Mouse (Mus musculus) limb, embryonic 14.5 days (tissue): ENCODE measurements at regions not wholly inside any gene's neighbourhood (a gene's known extent, or its start where the extent isn't known, plus 50 kb on each side); places are given as distances from the start of the nearest gene placed in this dataset.

Experiments
- ATAC-seq: fragments of 200-750 bp; cut with Nextera tagmentation; 2 replicates; pipeline ENCODE4 v1.8.0; 2017; ENCODE audit warnings: low read depth, moderate number of reproducible peaks, moderate TSS enrichment; ENCODE audit not compliant: low FRiP score
- DNase-seq: peaks from one replicate; pipeline ENCODE4 v3.0.0-alpha.2; 2015; ENCODE audit warnings: low spot score
- H3K27ac ChIP-seq: fragments of 300-500 bp; sonication (generic); replicated peaks from 2 replicates; pipeline ENCODE4 v1.5.1; 2014; ENCODE audit warnings: low read depth, mild to moderate bottlenecking, low read length, moderate library complexity, mixed read lengths
- H3K27me3 ChIP-seq: fragments of 300-500 bp; sonication (generic); 2 replicates; pipeline ENCODE4 v1.6.1; 2014; ENCODE audit warnings: low read length, mixed read lengths; ENCODE audit not compliant: control insufficient read depth, insufficient read depth
- H3K36me3 ChIP-seq: fragments of 300-500 bp; sonication (generic); 2 replicates; pipeline ENCODE4 v1.6.1; 2014; ENCODE audit warnings: mild to moderate bottlenecking, low read length, moderate library complexity, mixed read lengths; ENCODE audit not compliant: control insufficient read depth, insufficient read depth
- H3K4me1 ChIP-seq: fragments of 300-500 bp; sonication (generic); 2 replicates; pipeline ENCODE4 v1.6.1; 2014; ENCODE audit warnings: antibody characterized with exemption, low read length, mixed read lengths; ENCODE audit not compliant: control insufficient read depth, insufficient read depth
- H3K4me2 ChIP-seq: fragments of 300-500 bp; sonication (generic); replicated peaks from 2 replicates; pipeline ENCODE4 v1.6.1; 2014; ENCODE audit warnings: low read depth, mild to moderate bottlenecking, low read length, moderate library complexity; ENCODE audit not compliant: severe bottlenecking
- H3K4me3 ChIP-seq: fragments of 300-500 bp; sonication (generic); replicated peaks from 2 replicates; pipeline ENCODE4 v1.5.1; 2014; ENCODE audit warnings: low read length
- H3K9ac ChIP-seq: fragments of 300-500 bp; sonication (generic); 2 replicates; pipeline ENCODE4 v1.6.1; 2014; ENCODE audit warnings: mild to moderate bottlenecking, low read depth, low read length, moderate library complexity; ENCODE audit not compliant: severe bottlenecking
- H3K9me3 ChIP-seq: fragments of 300-500 bp; sonication (generic); 2 replicates; pipeline ENCODE4 v1.6.1; 2016; ENCODE audit warnings: low read length; ENCODE audit not compliant: control insufficient read depth
- POLR2A ChIP-seq: fragments of 200-500 bp; IDR thresholded peaks from 2 replicates; pipeline ENCODE4 v1.8.0; 2012; ENCODE audit warnings: inconsistent platforms, mild to moderate bottlenecking, moderate library complexity, borderline replicate concordance; ENCODE audit not compliant: insufficient read depth, insufficient read length; ENCODE audit errors: extremely low read depth
- WGBS: fragments of 180-500 bp; shearing (Covaris S2); extraction: QIAGEN DNeasy Blood & Tissue Kit; methylation state at CpG from one replicate; pipeline ENCODE4 v1.1.7; 2014; 5-methylcytosine and 5-hydroxymethylcytosine counted together

DNA sequence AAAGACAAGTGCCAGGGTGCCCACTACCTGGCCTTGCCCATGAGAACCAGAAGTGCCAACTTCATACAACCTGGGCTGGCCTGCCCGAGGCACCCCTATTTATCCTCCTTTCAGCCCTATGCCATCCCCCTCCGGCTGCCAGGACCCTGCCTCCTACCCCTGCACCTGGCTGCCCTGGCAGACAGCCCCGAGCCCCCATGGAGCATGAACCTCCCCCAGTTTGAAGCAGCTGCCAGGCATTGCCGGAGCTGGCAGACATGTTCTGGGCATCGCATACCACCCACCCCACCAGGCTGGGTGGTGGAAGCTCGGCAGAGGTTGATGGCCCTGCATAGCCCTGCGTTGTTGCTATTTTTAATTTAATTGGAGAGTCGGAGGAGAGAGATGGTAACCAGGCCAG, 195.2 kb upstream of the Igsf21 start:
- TF ChIP-seq POLR2A = no peak
- DNase-seq (no peak), ATAC-seq (no peak)
- no peaks in the 10 kb centered on the region for H3K9me3 ChIP-seq
- no peaks in the 10 kb centered on the region for H3K4me1 ChIP-seq
- H3K4me3 ChIP-seq = no peak overlapping the region
- no peak overlapping the region for H3K9ac ChIP-seq
- WGBS = 85% methylated on average over 8 of the region's 8 CpGs
- no peaks in the 10 kb centered on the region for H3K27me3 ChIP-seq
- no peak overlapping the region for H3K27ac ChIP-seq
- no peaks in the 10 kb centered on the region for H3K36me3 ChIP-seq
- H3K4me2 ChIP-seq = no peak overlapping the region

DNA sequence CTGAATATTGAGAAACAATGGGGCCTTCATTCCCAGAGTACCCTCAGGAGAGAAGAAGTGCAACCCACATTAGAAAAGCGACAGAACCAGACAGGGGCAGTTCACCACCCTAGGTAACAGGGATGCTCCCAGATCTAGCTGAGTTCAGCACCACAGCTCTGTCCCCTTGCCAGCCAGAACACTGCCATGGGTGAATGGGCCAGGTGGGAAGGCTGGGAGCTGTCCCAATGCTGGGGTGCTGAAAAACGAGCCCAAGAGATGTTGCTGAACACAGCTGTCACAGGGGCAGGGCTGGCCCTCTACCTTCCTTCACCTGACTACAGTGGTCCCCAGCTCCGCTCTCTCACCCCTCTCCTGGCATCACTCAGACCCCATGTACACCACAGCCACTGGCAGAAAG, 193.3 kb upstream of the Igsf21 start:
- no peaks in the 10 kb centered on the region for H3K9me3 ChIP-seq
- H3K36me3 ChIP-seq = no peaks in the 10 kb centered on the region
- H3K9ac ChIP-seq = no peak overlapping the region
- TF ChIP-seq POLR2A = no peak
- H3K4me1 ChIP-seq = no peaks in the 10 kb centered on the region
- H3K4me3 ChIP-seq = no peak overlapping the region
- no peak overlapping the region for H3K4me2 ChIP-seq
- no peak overlapping the region for H3K27ac ChIP-seq
- ATAC-seq = no peak
- DNase-seq = peak; percentile 72
- 21% methylated on average over 3 of the region's 3 CpGs for whole genome bisulfite sequencing
- H3K27me3 ChIP-seq = no peaks in the 10 kb centered on the region

DNA sequence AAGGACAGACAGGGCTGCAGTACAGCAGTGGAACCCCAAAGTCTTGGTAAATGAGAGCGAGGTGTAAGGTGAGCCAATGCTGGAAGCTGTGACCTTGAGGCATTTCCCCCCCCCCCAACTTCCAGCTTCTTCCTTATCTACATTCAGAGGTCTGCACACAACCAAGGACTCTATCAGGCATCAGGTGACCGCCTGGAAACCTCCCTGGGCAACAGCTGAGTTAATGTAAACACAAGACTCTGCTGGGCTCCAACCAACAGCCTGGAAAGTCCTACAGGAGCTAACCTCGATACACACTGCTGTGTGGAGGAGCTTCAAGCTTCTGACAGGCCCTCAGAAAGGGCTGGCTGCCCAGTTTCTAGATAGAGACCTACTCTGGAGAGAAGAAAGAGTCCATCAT, 189.4 kb upstream of the Igsf21 start:
- no peak for DNase-seq
- H3K9ac ChIP-seq = no peak overlapping the region
- no peaks in the 10 kb centered on the region for H3K36me3 ChIP-seq
- no peak for TF ChIP-seq POLR2A
- WGBS = 41% methylated on average over 3 of the region's 3 CpGs
- no peaks in the 10 kb centered on the region for H3K27me3 ChIP-seq
- no peak overlapping the region for H3K27ac ChIP-seq
- no peaks in the 10 kb centered on the region for H3K4me1 ChIP-seq
- H3K4me2 ChIP-seq = no peak overlapping the region
- ATAC-seq = no peak
- no peak overlapping the region for H3K4me3 ChIP-seq
- no peaks in the 10 kb centered on the region for H3K9me3 ChIP-seq

DNA sequence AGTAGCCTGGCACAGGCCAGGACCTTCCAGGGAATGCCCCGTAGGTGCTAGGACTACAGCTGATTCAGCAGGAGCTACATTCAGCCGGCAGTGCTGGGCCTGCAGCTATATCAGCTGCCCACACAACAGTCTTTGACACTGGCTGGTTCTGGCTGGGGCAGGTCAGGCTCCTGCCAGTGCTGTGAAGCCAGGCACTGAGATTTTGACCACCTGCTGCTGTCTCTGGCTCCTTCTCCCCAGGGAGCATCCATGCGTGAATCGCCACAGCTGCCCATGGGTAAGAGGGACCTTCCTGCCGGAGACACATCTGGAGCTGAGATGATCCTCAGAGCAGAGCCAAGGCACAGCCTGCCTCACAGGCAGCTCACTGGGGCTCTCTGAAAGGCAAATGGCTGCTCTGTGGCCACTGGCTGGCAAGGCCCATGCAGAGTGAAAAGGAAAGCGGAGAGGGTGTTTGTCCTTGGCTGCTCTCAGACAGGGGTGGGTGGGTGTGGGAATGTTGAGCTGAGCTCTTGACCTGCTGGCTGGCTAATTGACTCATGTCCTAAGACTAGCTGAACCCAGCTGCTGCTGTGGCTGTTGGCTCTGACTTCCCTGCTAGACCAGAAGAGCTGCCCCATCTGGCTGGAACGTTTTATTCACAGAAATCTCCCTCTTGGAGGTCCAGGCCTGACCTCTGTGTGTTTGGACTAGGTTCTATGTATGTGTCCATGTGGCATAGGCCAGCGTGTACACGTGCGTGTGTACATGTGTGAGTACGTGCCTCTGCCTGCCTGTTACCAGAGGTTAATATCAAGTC, 187.4 kb upstream of the Igsf21 start:
- H3K4me2 ChIP-seq = no peak overlapping the region
- H3K27me3 ChIP-seq = no peaks in the 10 kb centered on the region
- no peak for TF ChIP-seq POLR2A
- H3K9ac ChIP-seq = no peak overlapping the region
- no peak overlapping the region for H3K27ac ChIP-seq
- 65% methylated on average over 10 of the region's 11 CpGs for WGBS
- H3K9me3 ChIP-seq = no peaks in the 10 kb centered on the region
- H3K4me3 ChIP-seq = no peak overlapping the region
- DNase-seq (no peak), ATAC-seq (no peak)
- no peaks in the 10 kb centered on the region for H3K36me3 ChIP-seq
- no peaks in the 10 kb centered on the region for H3K4me1 ChIP-seq

DNA sequence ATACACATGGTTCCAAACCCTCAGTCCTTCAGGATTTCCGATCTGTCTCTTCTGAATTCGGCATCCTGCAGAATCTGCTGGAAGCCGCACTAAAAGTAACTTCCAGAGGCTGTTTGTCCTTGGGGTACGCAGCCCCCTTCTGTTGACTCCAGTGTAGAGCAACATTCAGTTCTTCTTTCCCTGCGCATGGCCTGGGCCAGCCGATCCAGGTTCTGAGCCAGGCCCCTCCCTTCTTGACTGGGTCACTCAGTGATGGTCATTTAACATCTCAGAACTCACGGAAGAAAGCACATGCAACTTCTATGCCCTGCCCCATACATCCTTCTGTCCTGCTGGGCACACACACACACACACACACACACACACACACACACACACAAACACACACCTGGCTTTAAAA, 185.5 kb upstream of the Igsf21 start:
- Histone ChIP-seq H3K9ac (no peak overlapping the region), H3K4me2 (no peak overlapping the region), H3K4me1 (no peaks in the 10 kb centered on the region), H3K27ac (no peak overlapping the region), H3K27me3 (no peaks in the 10 kb centered on the region), H3K4me3 (no peak overlapping the region), H3K9me3 (no peaks in the 10 kb centered on the region), H3K36me3 (no peaks in the 10 kb centered on the region)
- ATAC-seq (no peak), DNase-seq (no peak)
- TF ChIP-seq POLR2A = no peak
- WGBS = 76% methylated on average over 7 of the region's 7 CpGs
